Mouse (Mus musculus) MEL (cell line): ENCODE data around the gene Mrpl2. TPM values are rescaled to one million over a fixed set of nuclear protein-coding genes. Genes with fewer than 3 reads are reported as not detected.

Source experiments
- DNase-seq: peaks from one replicate; pipeline ENCODE4 v3.0.0; 2011; ENCODE audit warnings: low read depth, low spot score
- H3K27ac ChIP-seq: 2 replicates; pipeline ENCODE4 v1.5.1; 2012; ENCODE audit warnings: low read depth, mild to moderate bottlenecking, control low read depth, low read length, moderate library complexity; ENCODE audit not compliant: control insufficient read depth
- H3K27me3 ChIP-seq, 2 experiments: fragments of 150-350 bp in 1 of 2; sonication (generic) in 1 of 2; 2 replicates each; pipeline ENCODE4 v1.6.1; 2012; ENCODE audit warnings: low read length in 2 of 2, mild to moderate bottlenecking in 2 of 2, improper control_type of control experiment in 1 of 2, moderate library complexity in 1 of 2; ENCODE audit not compliant: insufficient read depth in 2 of 2, control insufficient read depth in 1 of 2
- H3K36me3 ChIP-seq, 2 experiments: 2 replicates each; pipeline ENCODE4 v1.6.1; 2012 to 2014; ENCODE audit warnings: low read length in 2 of 2, improper control_type of control experiment in 1 of 2, inconsistent platforms in 1 of 2, mild to moderate bottlenecking in 1 of 2; ENCODE audit not compliant: insufficient read depth in 2 of 2, control insufficient read depth in 1 of 2
- H3K4me1 ChIP-seq, 2 experiments: fragments of 150-350 bp in 1 of 2; sonication (generic) in 1 of 2; 2 replicates each; pipeline ENCODE4 v1.6.1; 2012; ENCODE audit warnings: low read length in 2 of 2, improper control_type of control experiment in 1 of 2, mild to moderate bottlenecking in 1 of 2; ENCODE audit not compliant: insufficient read depth in 2 of 2, control insufficient read depth in 1 of 2
- H3K4me3 ChIP-seq, 2 experiments: fragments of 150-350 bp in 1 of 2; sonication (generic) in 1 of 2; 2 replicates each; pipeline ENCODE4 v1.5.1; 2012; ENCODE audit warnings: low read depth in 2 of 2, low read length in 2 of 2, mild to moderate bottlenecking in 2 of 2, moderate library complexity in 2 of 2, control low read depth in 1 of 2, improper control_type of control experiment in 1 of 2; ENCODE audit not compliant: control insufficient read depth in 1 of 2, insufficient read depth in 1 of 2
- H3K79me2 ChIP-seq: 2 replicates; pipeline ENCODE4 v1.6.1; 2012; ENCODE audit warnings: mild to moderate bottlenecking, low read length, moderate library complexity; ENCODE audit not compliant: control insufficient read depth, poor library complexity, insufficient read depth
- H3K9ac ChIP-seq: 2 replicates; pipeline ENCODE4 v1.6.1; 2012; ENCODE audit warnings: low read depth, mild to moderate bottlenecking, control low read depth, low read length, moderate library complexity; ENCODE audit not compliant: control insufficient read depth, poor library complexity, severe bottlenecking
- H3K9me3 ChIP-seq: fragments of 150-350 bp; sonication (generic); replicated peaks from 2 replicates; pipeline ENCODE4 v1.6.1; 2012; ENCODE audit warnings: mild to moderate bottlenecking, low read length, improper control_type of control experiment, moderate library complexity; ENCODE audit not compliant: insufficient read depth
- BHLHE40 ChIP-seq: IDR thresholded peaks from 2 replicates; pipeline ENCODE4 v1.6.1; 2012; ENCODE audit warnings: low read depth, mild to moderate bottlenecking, inconsistent platforms, low read length, improper control_type of control experiment, borderline replicate concordance
- CTCF ChIP-seq, 3 experiments: IDR thresholded peaks in 2 of 3; conservative IDR thresholded peaks in 1 of 3; 2 replicates each; pipeline ENCODE4 v1.5.1; 2011 to 2012; ENCODE audit warnings: low read length in 3 of 3, low read depth in 2 of 3, mild to moderate bottlenecking in 2 of 3, improper control_type of control experiment in 1 of 3, inconsistent platforms in 1 of 3, mixed read lengths in 1 of 3, moderate library complexity in 1 of 3; ENCODE audit not compliant: control insufficient read depth in 1 of 3, insufficient read depth in 1 of 3, poor library complexity in 1 of 3, severe bottlenecking in 1 of 3
- E2F4 ChIP-seq: IDR thresholded peaks from 2 replicates; pipeline ENCODE4 v1.6.1; 2011; ENCODE audit warnings: low read depth, low read length, improper control_type of control experiment, borderline replicate concordance
- ELF1 ChIP-seq: IDR thresholded peaks from 2 replicates; pipeline ENCODE4 v1.6.1; 2014; ENCODE audit warnings: low read depth, mild to moderate bottlenecking, inconsistent platforms, low read length, improper control_type of control experiment, moderate library complexity
- EP300 ChIP-seq, 2 experiments: IDR thresholded peaks; 2 replicates each; pipeline ENCODE4 v1.6.1; 2011; ENCODE audit warnings: improper control_type of control experiment in 2 of 2, low read length in 2 of 2, low read depth in 1 of 2, mild to moderate bottlenecking in 1 of 2
- HCFC1 ChIP-seq: IDR thresholded peaks from 2 replicates; pipeline ENCODE4 v1.6.1; 2012; ENCODE audit warnings: low read depth, mild to moderate bottlenecking, inconsistent platforms, low read length, improper control_type of control experiment, moderate library complexity
- MAX ChIP-seq: IDR thresholded peaks from 2 replicates; pipeline ENCODE4 v1.6.1; 2011; ENCODE audit warnings: low read length, improper control_type of control experiment
- MYC ChIP-seq: IDR thresholded peaks from 2 replicates; pipeline ENCODE4 v1.6.1; 2011; ENCODE audit warnings: low read depth, mild to moderate bottlenecking, low read length, improper control_type of control experiment, moderate library complexity
- POLR2A ChIP-seq, 2 experiments: IDR thresholded peaks; 2 replicates each; pipeline ENCODE4 v1.6.1; 2011 to 2012; ENCODE audit warnings: low read length in 2 of 2, mild to moderate bottlenecking in 2 of 2, control low read depth in 1 of 2, improper control_type of control experiment in 1 of 2, low read depth in 1 of 2, moderate library complexity in 1 of 2; ENCODE audit not compliant: control insufficient read depth in 1 of 2, insufficient read depth in 1 of 2, poor library complexity in 1 of 2
- POLR2AphosphoS5 ChIP-seq: IDR thresholded peaks from 2 replicates; pipeline ENCODE4 v1.6.1; 2012; ENCODE audit warnings: low read depth, borderline replicate concordance, mild to moderate bottlenecking, inconsistent platforms, low read length, moderate library complexity, mixed read lengths
- RAD21 ChIP-seq: IDR thresholded peaks from 2 replicates; pipeline ENCODE4 v1.6.1; 2011; ENCODE audit warnings: mild to moderate bottlenecking, low read depth, low read length, improper control_type of control experiment
- RCOR1 ChIP-seq: IDR thresholded peaks from 2 replicates; pipeline ENCODE4 v1.6.1; 2012; ENCODE audit warnings: low read depth, mild to moderate bottlenecking, inconsistent platforms, low read length, improper control_type of control experiment
- SIN3A ChIP-seq: IDR thresholded peaks from 2 replicates; pipeline ENCODE4 v1.6.1; 2012; ENCODE audit warnings: low read length, improper control_type of control experiment, inconsistent platforms
- SMC3 ChIP-seq: IDR thresholded peaks from 2 replicates; pipeline ENCODE4 v1.6.1; 2011; ENCODE audit warnings: low read depth, low read length, improper control_type of control experiment
- TAL1 ChIP-seq: IDR thresholded peaks from 2 replicates; pipeline ENCODE4 v1.6.1; 2012; ENCODE audit warnings: mild to moderate bottlenecking, inconsistent platforms, low read length, moderate library complexity, mixed read lengths
- TBP ChIP-seq: IDR thresholded peaks from 2 replicates; pipeline ENCODE4 v1.8.0; 2011; ENCODE audit warnings: low read depth, low read length, improper control_type of control experiment
- TCF12 ChIP-seq: IDR thresholded peaks from 2 replicates; pipeline ENCODE4 v1.6.1; 2014; ENCODE audit warnings: low read depth, mild to moderate bottlenecking, inconsistent platforms, low read length, improper control_type of control experiment, moderate library complexity
- UBTF ChIP-seq: IDR thresholded peaks from 2 replicates; pipeline ENCODE4 v1.6.1; 2012; ENCODE audit warnings: low read depth, mild to moderate bottlenecking, inconsistent platforms, low read length, improper control_type of control experiment, moderate library complexity, borderline replicate concordance; ENCODE audit not compliant: insufficient read depth
- USF1 ChIP-seq: IDR thresholded peaks from 2 replicates; pipeline ENCODE4 v1.6.1; 2014; ENCODE audit warnings: low read depth, mild to moderate bottlenecking, inconsistent platforms, low read length, improper control_type of control experiment, moderate library complexity
- ZKSCAN1 ChIP-seq: IDR thresholded peaks from 2 replicates; pipeline ENCODE4 v1.6.1; 2012; ENCODE audit warnings: low read depth, mild to moderate bottlenecking, inconsistent platforms, low read length, improper control_type of control experiment, moderate library complexity
- polyA plus RNA-seq, 2 experiments: library from polyadenylated mRNA; stranded (reverse) in 1 of 2; unstranded in 1 of 2; fragments of >175 nt in 1 of 2; fragments of >200 nt in 1 of 2; gene quantifications; 2 replicates each; pipeline versions ENCODE4 v1.2.1 to v1.2.4; 2012; ENCODE audit warnings: low replicate concordance in 2 of 2, low read depth in 1 of 2; ENCODE audit not compliant: insufficient read length in 2 of 2, insufficient read depth in 1 of 2, missing spikeins in 1 of 2
- total RNA-seq: library from RNA; depleted of rRNA; stranded (reverse); fragments of 300-350 nt; gene quantifications from 2 replicates; pipeline ENCODE4 v1.2.3, GENCODE M21; 2012

Gene Mrpl2
- total and polyA plus RNA-seq, 3 experiments: 207 to 237 TPM; not detected in 1

DNA sequence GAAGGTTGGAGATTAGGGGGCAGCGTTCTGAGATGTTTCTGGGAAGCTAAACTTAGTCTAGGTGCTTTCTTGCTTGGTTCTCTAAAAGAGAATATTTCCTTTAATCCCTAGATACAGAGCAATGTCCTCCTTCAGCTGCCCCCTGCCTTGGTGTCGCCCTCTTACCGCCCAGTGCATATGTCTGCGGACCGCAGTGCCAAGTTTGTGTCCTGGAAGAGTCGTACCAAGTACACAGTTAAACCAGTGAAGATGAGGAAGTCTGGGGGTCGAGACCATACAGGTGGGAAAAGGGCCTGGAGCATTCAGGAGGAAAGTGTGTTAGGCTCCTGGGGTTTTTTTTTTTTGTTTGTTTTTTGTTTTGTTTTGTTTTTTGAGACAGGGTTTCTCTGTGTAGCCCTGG lies 1.2 kb downstream of the Mrpl2 start:
- TF ChIP-seq RAD21: no peak
- TF ChIP-seq TAL1: no peak
- TF ChIP-seq ELF1: no peak
- TF ChIP-seq POLR2A (IDR thresholded peaks at IDR 0.05; ENCODE audit: control insufficient read depth in 1 of 2, insufficient read depth in 1 of 2, low read depth in 1 of 2, low read length in 2 of 2, poor library complexity in 1 of 2): 0 out of 4 replicates have a peak, but pooled peaks of 1 of the 2 experiments have one; percentile 5
- no peak overlapping the region for H3K9ac ChIP-seq
- no peaks in the 10 kb centered on the region for H3K27me3 ChIP-seq
- H3K36me3 ChIP-seq: peaks cover 0 to 7% of the 10 kb centered on the region in 2 experiments; a peak in 2 of 4 replicates
- no peak for DNase-seq
- H3K79me2 ChIP-seq: peaks cover 16% of the 10 kb centered on the region
- peaks cover 6 to 16% of the 10 kb centered on the region in 2 experiments; a peak in 3 of 4 replicates for H3K4me1 ChIP-seq
- no peak overlapping the region for H3K4me3 ChIP-seq
- H3K9me3 ChIP-seq: no peaks in the 10 kb centered on the region
- H3K27ac ChIP-seq: no peak overlapping the region

GRCm38 (mm10) chr17:46648436-46648835 lies 2.4 kb downstream of the Mrpl2 start:
- H3K36me3 ChIP-seq: peaks cover 0 to 7% of the 10 kb centered on the region in 2 experiments; a peak in 2 of 4 replicates
- H3K4me1 ChIP-seq: peaks cover 6 to 16% of the 10 kb centered on the region in 2 experiments; a peak in 3 of 4 replicates

DNA sequence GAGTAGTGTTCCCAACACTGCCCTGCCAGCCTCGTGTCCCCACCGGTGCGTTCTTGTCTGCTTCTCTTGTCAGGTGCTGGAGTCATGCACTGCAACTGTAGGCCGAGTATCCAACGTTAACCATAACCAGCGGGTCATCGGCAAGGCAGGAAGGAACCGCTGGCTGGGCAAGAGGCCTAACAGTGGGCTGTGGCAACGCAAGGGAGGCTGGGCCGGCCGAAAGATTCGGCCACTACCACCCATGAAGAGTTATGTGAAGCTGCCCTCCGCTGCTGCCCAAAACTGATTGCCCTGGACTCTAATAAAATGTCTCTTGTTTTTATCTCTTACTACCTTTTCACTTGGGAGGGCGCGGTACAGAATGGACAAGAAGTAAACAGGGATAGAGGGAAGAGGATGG lies 3.8 kb downstream of the Mrpl2 start:
- Histone ChIP-seq H3K9me3 (no peaks in the 10 kb centered on the region), H3K4me1 (peaks cover 6 to 11% of the 10 kb centered on the region in 2 experiments; a peak in 3 of 4 replicates), H3K79me2 (peaks cover 16% of the 10 kb centered on the region), H3K9ac (peak overlapping the region; percentile 83), H3K36me3 (peaks cover 0 to 7% of the 10 kb centered on the region in 2 experiments; a peak in 2 of 4 replicates), H3K27me3 (no peaks in the 10 kb centered on the region), H3K27ac (peak overlapping the region; percentile 36)
- DNase-seq: no peak
- TF ChIP-seq TCF12: no peak
- no peak for TF ChIP-seq RCOR1
- no peak for TF ChIP-seq MAX
- TF ChIP-seq POLR2AphosphoS5: no peak
- TF ChIP-seq TBP: no peak
- TF ChIP-seq POLR2A (IDR thresholded peaks at IDR 0.05; ENCODE audit: control insufficient read depth in 1 of 2, insufficient read depth in 1 of 2, low read depth in 1 of 2, low read length in 2 of 2, poor library complexity in 1 of 2): no peak
- TF ChIP-seq SIN3A: no peak
- TF ChIP-seq SMC3: no peak
- no peak for TF ChIP-seq E2F4
- TF ChIP-seq HCFC1: no peak
- TF ChIP-seq UBTF: no peak
- TF ChIP-seq RAD21: no peak
- no peak for TF ChIP-seq BHLHE40
- TF ChIP-seq CTCF (IDR thresholded peaks at IDR 0.05 in 2 of 3, conservative IDR thresholded peaks at IDR 0.05 in 1 of 3; ENCODE audit: control insufficient read depth in 1 of 3, insufficient read depth in 1 of 3, low read depth in 2 of 3, low read length in 3 of 3, poor library complexity in 1 of 3, severe bottlenecking in 1 of 3): no peak
- TF ChIP-seq ZKSCAN1: no peak
- TF ChIP-seq TAL1: no peak
- TF ChIP-seq, all 39 proteins: peak for 0
- peak overlapping the region; percentile 78 to 99 for H3K4me3 ChIP-seq

More at GRCm38 (mm10) chr17:46648436-46648835, 2.4 kb downstream of the Mrpl2 start:
- no peak overlapping the region for H3K9ac ChIP-seq
- H3K9me3 ChIP-seq: no peaks in the 10 kb centered on the region
- H3K27me3 ChIP-seq: no peaks in the 10 kb centered on the region
- no peak for TF ChIP-seq E2F4
- TF ChIP-seq EP300 (IDR thresholded peaks at IDR 0.05; ENCODE audit: low read depth in 1 of 2, low read length in 2 of 2): no peak
- no peak for TF ChIP-seq MYC
- TF ChIP-seq USF1: no peak
- no peak for TF ChIP-seq POLR2A (IDR thresholded peaks at IDR 0.05; ENCODE audit: control insufficient read depth in 1 of 2, insufficient read depth in 1 of 2, low read depth in 1 of 2, low read length in 2 of 2, poor library complexity in 1 of 2)
- no peak for TF ChIP-seq TAL1
- H3K27ac ChIP-seq: no peak overlapping the region
- no peak overlapping the region for H3K4me3 ChIP-seq
- DNase-seq: no peak
- H3K79me2 ChIP-seq: peaks cover 16% of the 10 kb centered on the region
